Mouse (Mus musculus): ENCODE measurements around the gene Kpna7.

DNA sequence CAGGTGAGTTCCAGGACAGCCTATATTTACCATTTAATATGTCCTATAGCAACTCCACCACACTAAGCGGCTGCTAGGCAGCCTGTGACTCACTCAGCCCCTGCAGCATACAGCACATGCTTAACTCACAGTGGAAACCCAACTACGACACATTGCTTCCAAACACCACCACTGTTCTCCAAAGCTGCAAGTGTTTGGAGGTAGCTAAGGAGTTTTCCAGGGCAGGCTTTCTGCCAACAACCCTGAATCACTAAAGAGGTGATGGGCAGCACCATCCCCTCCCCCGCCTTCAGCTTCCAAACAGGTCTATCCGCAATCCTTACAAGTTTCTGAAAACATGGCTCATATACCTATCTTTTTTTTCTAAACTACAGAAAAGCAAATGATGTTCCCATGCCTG, 134.0 kb downstream of the Kpna7 start:
- TF ChIP-seq POLR2A (IDR thresholded peaks at IDR 0.05; ENCODE audit: borderline replicate concordance, low read depth, low read length) (no peak), CTCF (IDR thresholded peaks at IDR 0.05; ENCODE audit: low read depth, low read length) (no peak)
